Mouse (Mus musculus) stomach, embryonic 15.5 days (tissue): ENCODE results near the gene Setd7. TPM values are rescaled to one million over a fixed set of nuclear protein-coding genes. Genes with fewer than 3 reads are reported as not detected.

ENCODE experiments used
- ATAC-seq: fragments of 200-750 bp; cut with Nextera tagmentation; 2 replicates; pipeline ENCODE4 v1.8.0; 2017; ENCODE audit warnings: low read depth, moderate number of reproducible peaks, moderate TSS enrichment; ENCODE audit not compliant: insufficient read depth, low FRiP score
- H3K27ac ChIP-seq: fragments of 300-500 bp; sonication (generic); 2 replicates; pipeline ENCODE4 v1.5.1; 2015; ENCODE audit warnings: mild to moderate bottlenecking, inconsistent platforms
- H3K27me3 ChIP-seq: fragments of 300-500 bp; sonication (generic); replicated peaks from 2 replicates; pipeline ENCODE4 v1.6.1; 2015; ENCODE audit warnings: inconsistent platforms
- H3K36me3 ChIP-seq: fragments of 300-500 bp; sonication (generic); 2 replicates; pipeline ENCODE4 v1.6.1; 2015; ENCODE audit warnings: inconsistent platforms
- H3K4me1 ChIP-seq: fragments of 300-500 bp; sonication (generic); 2 replicates; pipeline ENCODE4 v1.6.1; 2015; ENCODE audit warnings: inconsistent platforms
- H3K4me2 ChIP-seq: fragments of 300-500 bp; sonication (generic); 2 replicates; pipeline ENCODE4 v1.6.1; 2015; ENCODE audit warnings: mild to moderate bottlenecking, inconsistent platforms
- H3K4me3 ChIP-seq: fragments of 300-500 bp; sonication (generic); replicated peaks from 2 replicates; pipeline ENCODE4 v1.5.1; 2015; ENCODE audit warnings: inconsistent platforms
- H3K9ac ChIP-seq: fragments of 300-500 bp; sonication (generic); 2 replicates; pipeline ENCODE4 v1.6.1; 2015; ENCODE audit warnings: inconsistent platforms
- H3K9me3 ChIP-seq: fragments of 300-500 bp; sonication (generic); 2 replicates; pipeline ENCODE4 v1.6.1; 2016; ENCODE audit warnings: inconsistent platforms
- WGBS: fragments of 180-500 bp; shearing (Covaris S2); methylation state at CpG from one replicate; pipeline ENCODE4 v1.1.7; 2015; 5-methylcytosine and 5-hydroxymethylcytosine counted together
- polyA plus RNA-seq: library from polyadenylated mRNA; unstranded; fragments of >200 nt; fragmentation: Nextera tagmentation; extraction: Ambion mirVana; gene quantifications from 2 replicates; pipeline ENCODE4 v1.2.1, GENCODE M21; 2015

Setd7 gene
- polyA plus RNA-seq, 1 experiment from 2014 or later = 3.6 TPM

DNA sequence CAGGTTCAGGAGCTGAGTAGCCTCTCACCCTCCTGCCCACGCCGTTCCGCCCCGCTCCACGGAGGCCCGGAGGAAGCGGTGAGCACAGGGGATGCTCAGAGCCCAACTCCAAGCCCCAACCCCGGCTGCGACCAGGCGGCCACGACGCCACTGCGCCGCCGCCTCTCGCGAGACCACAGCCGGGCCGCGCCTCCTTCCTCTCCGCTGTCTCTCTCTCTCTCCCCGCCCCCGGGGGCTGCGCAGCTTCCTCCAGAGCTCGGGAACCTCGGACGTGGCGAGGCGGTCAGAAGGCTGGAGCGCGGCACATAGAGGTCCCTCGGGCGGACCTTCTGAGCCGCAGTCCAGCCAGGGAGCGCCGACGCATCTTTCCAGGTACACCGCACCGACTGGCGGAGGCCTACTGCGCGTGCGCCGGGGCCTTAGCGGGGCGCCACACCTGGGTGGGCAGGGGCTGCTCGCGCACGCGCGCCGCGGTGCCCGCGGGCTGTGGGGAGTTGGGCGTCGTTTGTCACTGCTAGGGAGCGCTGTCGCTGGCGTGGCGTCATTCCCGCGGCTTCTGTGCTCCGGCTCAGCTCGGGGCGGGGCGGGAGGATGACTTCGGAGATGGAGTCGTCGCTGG, 76.8 kb downstream of the Setd7 start, which contains the start of gene Rab33b:
Rab33b (plus strand) TSS at position 180 of the 619 bp plus-strand sequence.
- WGBS = under 1% methylated on average over 68 of the region's 70 CpGs

DNA sequence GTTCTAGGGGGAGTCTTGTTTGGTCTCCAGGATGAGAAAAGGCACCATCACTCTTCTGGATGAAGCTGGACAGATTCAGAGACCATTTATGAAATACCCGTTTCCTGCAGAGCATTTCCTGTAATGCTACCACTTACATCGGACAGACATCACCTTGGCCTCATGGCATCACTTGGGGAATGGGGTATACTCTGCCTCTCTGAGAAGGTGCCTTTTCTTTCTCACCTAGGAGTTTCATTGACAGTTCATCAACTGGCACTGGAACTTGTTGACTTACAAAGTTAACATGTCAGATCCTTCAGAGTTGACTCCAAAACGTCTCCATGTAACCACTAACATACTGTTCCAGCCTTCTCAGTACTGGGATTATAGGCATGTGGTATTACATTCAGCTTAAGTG, 77.9 kb downstream of the Setd7 start:
- peaks cover 18% of the 10 kb centered on the region for H3K4me1 ChIP-seq
- peak overlapping the region; percentile 73 for H3K4me2 ChIP-seq
- H3K9ac ChIP-seq = no peak overlapping the region
- no peaks in the 10 kb centered on the region for H3K36me3 ChIP-seq
- H3K27ac ChIP-seq = peak overlapping the region; percentile 96; the same call in 1 of the 2 replicates
- H3K4me3 ChIP-seq = 0 out of 2 replicates have a peak overlapping the region, but pooled peaks have one; percentile 79
- ATAC-seq = no peak
- H3K9me3 ChIP-seq = no peaks in the 10 kb centered on the region
- H3K27me3 ChIP-seq = no peaks in the 10 kb centered on the region
- 67% methylated on average over 3 of the region's 3 CpGs for WGBS

More for the DNA sequence above, 76.8 kb downstream of the Setd7 start, which contains the start of gene Rab33b:
- Histone ChIP-seq H3K4me1 (peaks cover 18% of the 10 kb centered on the region), H3K27me3 (no peaks in the 10 kb centered on the region), H3K4me2 (peak within 1 kb of the TSS; percentile 73), H3K36me3 (no peaks in the 10 kb centered on the region), H3K27ac (peak within 1 kb of the TSS; percentile 96), H3K9ac (peak within 1 kb of the TSS; percentile 74), H3K4me3 (peak within 1 kb of the TSS; percentile 79), H3K9me3 (no peaks in the 10 kb centered on the region)
- peak; percentile 98 for ATAC-seq

DNA sequence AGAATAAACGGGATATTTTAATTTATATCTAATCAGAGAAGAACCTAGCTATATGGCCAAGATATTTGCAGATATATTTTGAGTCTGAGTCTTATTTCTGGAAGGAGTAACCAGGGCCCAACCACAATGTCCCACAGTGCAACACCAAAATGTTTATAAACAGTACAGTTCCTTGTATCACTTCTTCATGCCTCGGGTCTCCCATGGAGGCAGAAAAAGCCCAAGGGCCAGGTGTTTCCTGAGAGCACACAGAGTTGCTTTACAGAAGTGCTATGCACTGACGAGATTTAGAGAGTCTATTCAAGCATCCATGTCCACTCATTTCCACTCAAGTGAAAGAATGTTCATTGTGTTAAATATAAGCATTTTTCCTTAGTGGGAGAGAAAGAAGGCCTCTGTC, 78.8 kb downstream of the Setd7 start:
- Histone ChIP-seq H3K4me2 (no peak overlapping the region), H3K27me3 (no peaks in the 10 kb centered on the region), H3K4me1 (peaks cover 18% of the 10 kb centered on the region), H3K27ac (no peak overlapping the region), H3K36me3 (no peaks in the 10 kb centered on the region), H3K4me3 (no peak overlapping the region), H3K9ac (no peak overlapping the region), H3K9me3 (no peaks in the 10 kb centered on the region)
- WGBS = 56% methylated on average over 3 of the region's 3 CpGs
- no peak for ATAC-seq

DNA sequence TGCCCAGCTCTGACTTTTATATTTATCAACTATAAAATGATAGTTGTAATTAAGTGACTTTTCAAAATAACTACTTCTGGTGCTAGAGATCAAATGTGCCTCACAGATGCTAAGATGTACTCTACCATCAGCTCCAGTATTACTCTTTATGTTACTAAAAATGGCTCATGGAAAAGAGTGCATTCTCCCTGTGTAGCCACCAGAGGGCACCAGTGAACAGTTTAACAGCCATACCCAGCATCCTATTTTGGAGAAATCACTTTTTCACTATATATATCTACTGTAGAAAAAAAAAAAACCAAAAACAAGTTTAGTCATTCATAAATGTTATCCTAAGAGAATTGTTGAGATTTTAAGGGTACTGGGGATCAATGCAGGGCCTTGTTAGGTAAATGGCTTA, 79.6 kb downstream of the Setd7 start:
- H3K4me1 ChIP-seq = peaks cover 18% of the 10 kb centered on the region
- no peak overlapping the region for H3K9ac ChIP-seq
- no peak for ATAC-seq

DNA sequence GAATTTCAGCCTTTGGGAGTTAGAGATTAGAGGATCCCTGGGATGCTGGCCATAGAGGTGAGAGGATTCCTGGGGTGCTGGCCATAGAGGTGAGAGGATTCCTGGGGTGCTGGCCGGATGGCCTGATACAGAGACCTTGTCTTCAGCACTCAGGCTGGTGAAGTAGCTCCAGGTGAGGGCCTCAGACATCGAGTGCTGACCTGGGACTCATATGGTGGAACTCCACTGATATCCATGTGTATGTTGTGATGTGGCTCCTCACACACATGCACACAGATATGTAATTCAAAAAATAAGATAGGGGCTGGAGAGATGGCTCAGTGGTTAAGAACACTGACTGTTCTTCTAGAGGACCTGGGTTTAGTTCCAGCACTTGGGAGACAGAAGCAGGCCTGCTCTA, 80.8 kb downstream of the Setd7 start:
- Histone ChIP-seq H3K36me3 (no peaks in the 10 kb centered on the region), H3K27ac (no peak overlapping the region), H3K9ac (no peak overlapping the region), H3K4me2 (no peak overlapping the region), H3K4me1 (0 out of 2 replicates have a peak, but pooled peaks cover 7% of the 10 kb centered on the region), H3K4me3 (no peak overlapping the region), H3K27me3 (no peaks in the 10 kb centered on the region), H3K9me3 (no peaks in the 10 kb centered on the region)
- ATAC-seq = no peak
- 41% methylated on average over 2 of the region's 2 CpGs for WGBS

More for the DNA sequence above, 79.6 kb downstream of the Setd7 start:
- Histone ChIP-seq H3K36me3 (no peaks in the 10 kb centered on the region), H3K4me3 (no peak overlapping the region), H3K4me2 (no peak overlapping the region), H3K9me3 (no peaks in the 10 kb centered on the region), H3K27ac (no peak overlapping the region), H3K27me3 (no peaks in the 10 kb centered on the region)

DNA sequence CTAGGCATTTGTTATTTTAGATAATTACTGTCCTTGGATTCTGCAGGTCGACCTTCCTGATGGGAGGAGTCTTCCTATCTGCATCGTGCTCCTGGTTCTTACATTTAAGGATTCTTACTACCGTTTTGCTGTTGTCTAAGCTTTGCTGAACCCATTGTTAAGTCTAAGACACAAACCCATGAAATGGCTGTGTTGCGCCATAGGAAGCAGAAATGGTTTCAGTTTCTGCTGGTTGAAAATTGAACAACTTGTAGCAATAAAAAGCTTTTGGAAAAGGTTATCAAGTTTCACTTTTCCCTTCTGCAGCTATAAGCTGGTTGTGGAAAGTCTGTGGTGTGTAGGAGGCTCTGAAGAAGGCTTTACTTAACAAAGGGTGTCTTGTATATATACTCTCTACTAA, 85.0 kb downstream of the Setd7 start:
- no peak overlapping the region for H3K4me2 ChIP-seq
- no peak overlapping the region for H3K4me3 ChIP-seq
- H3K36me3 ChIP-seq = peaks cover 13% of the 10 kb centered on the region; the same call in 1 of the 2 replicates
- ATAC-seq = no peak
- H3K4me1 ChIP-seq = no peaks in the 10 kb centered on the region
- H3K27me3 ChIP-seq = no peaks in the 10 kb centered on the region
- 78% methylated on average over 4 of the region's 4 CpGs for WGBS
- H3K9ac ChIP-seq = no peak overlapping the region
- no peak overlapping the region for H3K27ac ChIP-seq
- no peaks in the 10 kb centered on the region for H3K9me3 ChIP-seq

DNA sequence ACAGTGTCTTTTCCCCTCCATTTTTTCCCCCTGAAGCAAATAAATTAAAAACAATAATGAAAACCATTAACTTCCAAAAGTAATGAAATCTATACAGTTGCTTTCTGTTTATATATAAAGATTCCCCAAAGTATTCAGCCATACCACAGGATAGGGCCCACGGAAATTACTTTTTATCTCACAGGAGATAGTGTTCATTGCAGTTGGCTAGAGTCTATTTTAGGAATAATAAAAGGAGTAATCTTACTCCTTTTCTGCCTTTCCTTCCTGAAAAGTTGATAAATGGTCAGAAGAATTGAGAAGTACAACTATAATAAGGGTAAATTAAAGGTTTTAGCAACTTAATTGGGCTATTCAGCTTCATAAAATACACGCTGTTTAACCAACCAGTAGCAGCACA, 92.1 kb downstream of the Setd7 start:
- H3K36me3 ChIP-seq = peaks cover 49% of the 10 kb centered on the region
- no peak overlapping the region for H3K9ac ChIP-seq
- H3K9me3 ChIP-seq = no peaks in the 10 kb centered on the region
- 80% methylated on average over 2 of the region's 2 CpGs for WGBS
- no peaks in the 10 kb centered on the region for H3K4me1 ChIP-seq
- no peak overlapping the region for H3K27ac ChIP-seq
- no peak for ATAC-seq
- H3K4me2 ChIP-seq = no peak overlapping the region
- no peaks in the 10 kb centered on the region for H3K27me3 ChIP-seq
- no peak overlapping the region for H3K4me3 ChIP-seq

Other genes with a start within 250 kb of the Setd7 start
- gene Elf2, start 220.2 kb downstream of the Setd7 start, polyA plus RNA-seq = 62.5 and 63.7 TPM in 2 replicates
- gene Mgarp, start 164.1 kb downstream of the Setd7 start, polyA plus RNA-seq = 3.8 and 4.0 TPM in 2 replicates
- 709 and 792 TPM in 2 replicates for gene Ndufc1, start 151.9 kb downstream of the Setd7 start, polyA plus RNA-seq
- gene Naa15, start 145.7 kb downstream of the Setd7 start, polyA plus RNA-seq = 43.8 and 49.9 TPM in 2 replicates
- gene Rab33b, start 77.0 kb downstream of the Setd7 start, polyA plus RNA-seq = 23.7 and 26.7 TPM in 2 replicates
- gene Mgst2, start 99.5 kb upstream of the Setd7 start, polyA plus RNA-seq = 30.9 and 34.6 TPM in 2 replicates